9 mouse cellular contexts compared by ENCODE assay signal in genomic region chr14:52044901-52045678, GRCm38 (mm10). TPM values are rescaled to one million over a fixed set of nuclear protein-coding genes. Genes with fewer than 3 reads are reported as not detected.
A peak's percentile ranks its signal among the peaks of the same experiment; 100 is the strongest.
DNase-seq lines count a peak whose midpoint lies in the region; ATAC-seq and TF ChIP-seq lines count a peak whose summit lies in the region.
"Had no signal": no experiment of that assay in that cellular context is flagged by ENCODE, and none has a peak within 500 bp of the region (broad histone marks: within the 10 kb centered on the region; RNA-seq: fewer than 3 reads in every experiment).

No protein-coding gene starts in this region.

- peak; percentile 57 for TF ChIP-seq CTCF in heart, adult 2 months (IDR thresholded peaks at IDR 0.05)
- TF ChIP-seq CTCF in cortical plate, adult 2 months (IDR thresholded peaks at IDR 0.05; ENCODE audit: extremely low read depth, insufficient read depth, low read length): peak; percentile 47
- peak; percentile 69 for TF ChIP-seq CTCF in liver, postnatal 0 days (IDR thresholded peaks at IDR 0.05; ENCODE audit: low read depth)

- no peak overlapping the region for H3K4me3 ChIP-seq in heart, adult 2 months
- no peak overlapping the region for H3K4me3 ChIP-seq in cortical plate, adult 2 months (ENCODE audit: insufficient read depth, low read length)
- H3K4me3 ChIP-seq in liver, postnatal 0 days (ENCODE audit: low read depth, low read length): no peak overlapping the region

- WGBS in heart, adult 2 months: 12% methylated on average over 8 of the region's 8 CpGs
- 4% methylated on average over 8 of the region's 8 CpGs for WGBS in liver, postnatal 0 days (ENCODE audit: insufficient replicate concordance)

- intact Hi-C loops in heart, adult 2 months (cut with DNase I): no loop called here
- intact Hi-C loops in heart, postnatal 36 days (cut with DNase I): no loop called here

- no peaks in the 10 kb centered on the region for H3K9me3 ChIP-seq in liver, postnatal 0 days (ENCODE audit: low read length)

- H3K4me2 ChIP-seq in liver, postnatal 0 days (ENCODE audit: low read depth, low read length): no peak overlapping the region

- H3K27ac ChIP-seq in heart, adult 2 months: no peak overlapping the region
- H3K27ac ChIP-seq in cortical plate, adult 2 months (ENCODE audit: insufficient read depth, low read length): no peak overlapping the region
- H3K27ac ChIP-seq in liver, postnatal 0 days (ENCODE audit: low read depth): no peak overlapping the region

- no peak overlapping the region for H3K9ac ChIP-seq in heart, adult 2 months (ENCODE audit: low read depth, low read length)
- H3K9ac ChIP-seq in liver, postnatal 0 days (replicated peaks): no peak overlapping the region

- peak; percentile 70 to 88 for ATAC-seq in hematopoietic stem cell, adult 5-6 weeks (replicated peaks in 1 of 2; ENCODE audit: insufficient read depth in 1 of 2, low FRiP score in 2 of 2, low TSS enrichment in 1 of 2, low read depth in 1 of 2, poor library complexity in 2 of 2, severe bottlenecking in 2 of 2)
- peak; percentile 60 for ATAC-seq in liver, postnatal 0 days

- no peaks in the 10 kb centered on the region for H3K79me2 ChIP-seq in heart, adult 2 months (replicated peaks; ENCODE audit: control insufficient read depth, insufficient read depth, low read length)

- no peak for TF ChIP-seq EP300 in heart, adult 2 months (IDR thresholded peaks at IDR 0.05; ENCODE audit: insufficient read depth, low read depth, low read length)
- no peak for TF ChIP-seq EP300 in liver, postnatal 0 days (IDR thresholded peaks at IDR 0.05; ENCODE audit: low read depth)

- no peaks in the 10 kb centered on the region for H3K27me3 ChIP-seq in heart, adult 2 months (ENCODE audit: control insufficient read depth, insufficient read depth, low read length)
- H3K27me3 ChIP-seq in liver, postnatal 0 days (ENCODE audit: insufficient read depth, low read length): no peaks in the 10 kb centered on the region

- DNase-seq in heart, adult 2 months: no peak
- DNase-seq in heart, postnatal 36 days: no peak
- peak; percentile 78 for DNase-seq in ES-CJ7 (ENCODE audit: low read depth, low spot score)
- peak; percentile 45 for DNase-seq in liver, postnatal 0 days
- peak; percentile 74 for DNase-seq in retina, embryonic 14.5 days (ENCODE audit: low spot score)
- DNase-seq in urinary bladder, adult 18-20 months (ENCODE audit: low spot score in 2 of 2): no peak

- peaks cover 2% of the 10 kb centered on the region for H3K36me3 ChIP-seq in heart, adult 2 months (ENCODE audit: control insufficient read depth, insufficient read depth, low read length)
- H3K36me3 ChIP-seq in liver, postnatal 0 days (replicated peaks; ENCODE audit: insufficient read depth, low read length): no peaks in the 10 kb centered on the region

- no peaks in the 10 kb centered on the region; the same call in 1 of the 2 replicates for H3K4me1 ChIP-seq in heart, adult 2 months (ENCODE audit: control insufficient read depth, insufficient read depth, low read length)
- H3K4me1 ChIP-seq in cortical plate, adult 2 months (ENCODE audit: control insufficient read depth, insufficient read depth, low read length): no peaks in the 10 kb centered on the region
- H3K4me1 ChIP-seq in liver, postnatal 0 days (ENCODE audit: insufficient read depth): peaks cover 7% of the 10 kb centered on the region; the same call in 1 of the 2 replicates

- TF ChIP-seq POLR2A in heart, adult 2 months (IDR thresholded peaks at IDR 0.05; ENCODE audit: insufficient read depth, low read depth, low read length): no peak
- TF ChIP-seq POLR2A in cortical plate, adult 2 months (IDR thresholded peaks at IDR 0.05; ENCODE audit: extremely low read depth, insufficient read depth, low read length): no peak

RNA-seq across cellular contexts. Expression of gene Olfr221, which starts 2.8 kb away (rescaled TPM):
- not detected for total RNA-seq in heart, adult 2 months (2021)
- not detected in 2 replicates for polyA plus RNA-seq in heart, adult 2 months (2012; rRNA removed)
- not detected for total RNA-seq in heart, postnatal 36 days (2021)
- polyA plus RNA-seq in cortical plate, adult 2 months (2012; rRNA removed): not detected in 2 replicates
- total RNA-seq in hematopoietic stem cell, adult 5-6 weeks (2017): not detected in 2 replicates
- not detected in 2 replicates for polyA plus RNA-seq in liver, postnatal 0 days (2015; fragmentation: Nextera tagmentation; extraction: Ambion mirVana)
- total RNA-seq: left cerebral cortex, postnatal 14 days had no signal

RNA-seq across cellular contexts. Expression of gene Zfp219, which starts 24.6 kb away (rescaled TPM):
- 10 to 100 TPM; 26.8 to 30.0 TPM for total RNA-seq in heart, adult 2 months (2021)
- 38.6 and 42.0 TPM in 2 replicates for polyA plus RNA-seq in heart, adult 2 months (2012; rRNA removed)
- total RNA-seq in heart, postnatal 36 days (2021): 10 to 100 TPM; 27.8 to 31.7 TPM
- 51.3 and 54.3 TPM in 2 replicates for polyA plus RNA-seq in cortical plate, adult 2 months (2012; rRNA removed)
- total RNA-seq in hematopoietic stem cell, adult 5-6 weeks (2017): 15.8 TPM in 2 replicates
- polyA plus RNA-seq in liver, postnatal 0 days (2015; fragmentation: Nextera tagmentation; extraction: Ambion mirVana): 8.8 and 9.0 TPM in 2 replicates

RNA-seq across cellular contexts. Expression of gene Tmem253, which starts 29.6 kb away (rescaled TPM):
- 1 to 10 TPM; 2.2 to 4.2 TPM for total RNA-seq in heart, adult 2 months (2021)
- 2.8 and 3.8 TPM in 2 replicates for polyA plus RNA-seq in heart, adult 2 months (2012; rRNA removed)
- total RNA-seq in heart, postnatal 36 days (2021): 1 to 10 TPM; 2.1 to 2.3 TPM
- polyA plus RNA-seq in cortical plate, adult 2 months (2012; rRNA removed): 0.21 and 0.34 TPM in 2 replicates
- total RNA-seq in hematopoietic stem cell, adult 5-6 weeks (2017): not detected in 2 replicates
- 0.23 and 0.31 TPM in 2 replicates for polyA plus RNA-seq in liver, postnatal 0 days (2015; fragmentation: Nextera tagmentation; extraction: Ambion mirVana)

RNA-seq across cellular contexts. Expression of gene Hnrnpc, which starts 58.7 kb away (rescaled TPM):
- 100 to 1,000 TPM; 137 to 147 TPM for total RNA-seq in heart, adult 2 months (2021)
- polyA plus RNA-seq in heart, adult 2 months (2012; rRNA removed): 70.7 and 140 TPM in 2 replicates
- total RNA-seq in heart, postnatal 36 days (2021): 100 to 1,000 TPM; 125 to 133 TPM
- 215 and 219 TPM in 2 replicates for polyA plus RNA-seq in cortical plate, adult 2 months (2012; rRNA removed)
- 549 and 665 TPM in 2 replicates for total RNA-seq in hematopoietic stem cell, adult 5-6 weeks (2017)
- polyA plus RNA-seq in liver, postnatal 0 days (2015; fragmentation: Nextera tagmentation; extraction: Ambion mirVana): 124 and 129 TPM in 2 replicates

Comparison
In these comparisons a context has a peak if more than half of its experiments do, and no peak if none do; other contexts are left out.
1. DNase-seq: peak in ES-CJ7 (single experiment), liver, postnatal 0 days (single experiment) and retina, embryonic 14.5 days (single experiment); none in heart, adult 2 months (0 of 2), heart, postnatal 36 days (0 of 2) and urinary bladder, adult 18-20 months (0 of 2).
2. Peak in every context shown above with its lines, with median percentiles within 50 percentile points of each other: CTCF ChIP-seq.